Mouse (Mus musculus) spleen, embryonic (tissue): ENCODE measurements around the gene Abca2.

Experiments used
- CTCF ChIA-PET: fragments of 350-600 bp; sonication (Branson Sonifier 250); formaldehyde crosslinking; loops from one replicate; lab custom pipeline; 2022; lab: Charles Lee

Abca2 gene

DNA sequence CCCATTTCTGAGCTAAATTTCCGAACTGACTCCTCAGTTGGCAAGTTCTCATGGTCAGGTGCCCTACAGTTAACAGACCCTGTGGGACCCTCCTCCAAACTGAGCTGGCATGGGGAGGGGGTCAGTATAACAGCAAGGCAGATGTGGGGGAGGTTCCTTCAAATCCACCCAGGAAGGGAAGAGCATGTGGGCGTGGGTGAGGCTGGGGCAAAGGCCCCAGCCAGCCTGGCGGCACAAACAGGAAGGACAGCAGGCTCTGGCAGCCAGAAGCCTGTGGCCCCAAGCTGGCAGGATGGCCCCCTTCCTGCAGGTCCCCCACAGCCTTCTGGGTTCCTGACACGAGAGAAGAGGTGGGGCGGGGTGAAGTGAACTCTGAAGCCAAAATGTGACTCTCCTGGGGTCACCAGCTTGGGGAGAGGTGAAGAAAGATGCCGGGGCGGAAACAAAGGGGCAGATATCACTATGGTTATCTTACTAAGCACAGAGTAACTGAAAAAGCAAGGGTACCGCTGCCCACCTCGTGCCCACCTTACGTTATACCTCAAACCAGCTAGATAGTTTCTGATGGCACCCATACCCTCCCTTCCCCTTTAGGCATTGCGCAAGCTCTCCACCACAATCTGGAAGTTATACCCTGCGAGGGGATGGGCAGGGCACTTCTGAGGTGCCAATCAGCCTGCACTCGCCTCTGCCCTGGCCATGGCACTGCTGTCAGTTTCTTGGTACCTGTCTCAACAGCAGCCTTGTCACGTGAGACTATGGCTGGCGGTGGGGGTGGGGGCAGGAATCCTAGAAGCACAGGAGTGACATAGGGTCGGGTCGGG is 5.7 kb upstream of the Abca2 start, which contains the start of gene Fut7:
TSS of gene Fut7 (plus strand) at position 681 of the 824 bp plus-strand sequence.
- CTCF ChIA-PET = interaction anchor here (0.5 to 2.0 kb wide), 6 partner anchors 22 to 650 kb away, joined by 3 to 6 read pairs (median 4); partner anchors contain the start of gene Uap1l1

DNA sequence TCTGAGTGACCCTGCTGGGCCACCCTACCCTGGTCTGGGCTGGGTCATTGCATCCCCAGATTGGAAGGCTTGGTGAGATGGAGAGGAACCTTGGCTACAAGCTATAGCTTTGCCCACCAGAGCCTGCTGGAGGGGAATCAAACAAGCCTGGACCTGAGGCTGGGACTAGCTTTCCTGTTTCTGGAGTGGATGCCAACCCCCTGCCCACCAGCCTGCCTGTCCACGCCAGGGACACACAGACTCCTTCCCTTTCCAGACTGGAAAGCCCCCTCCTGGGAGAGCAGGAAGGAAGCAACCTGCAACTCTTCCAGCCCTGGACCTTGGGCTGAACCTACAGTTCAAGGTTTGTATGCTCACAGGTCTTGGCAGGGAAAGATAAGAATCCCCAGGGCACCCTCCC is 4.9 kb upstream of the Abca2 start:
- CTCF ChIA-PET = interaction anchor here (0.6 to 2.0 kb wide), 3 partner anchors 46 to 59 kb away, joined by 3 to 6 read pairs (median 3); partner anchors contain the start of genes Ptgds and Uap1l1

DNA sequence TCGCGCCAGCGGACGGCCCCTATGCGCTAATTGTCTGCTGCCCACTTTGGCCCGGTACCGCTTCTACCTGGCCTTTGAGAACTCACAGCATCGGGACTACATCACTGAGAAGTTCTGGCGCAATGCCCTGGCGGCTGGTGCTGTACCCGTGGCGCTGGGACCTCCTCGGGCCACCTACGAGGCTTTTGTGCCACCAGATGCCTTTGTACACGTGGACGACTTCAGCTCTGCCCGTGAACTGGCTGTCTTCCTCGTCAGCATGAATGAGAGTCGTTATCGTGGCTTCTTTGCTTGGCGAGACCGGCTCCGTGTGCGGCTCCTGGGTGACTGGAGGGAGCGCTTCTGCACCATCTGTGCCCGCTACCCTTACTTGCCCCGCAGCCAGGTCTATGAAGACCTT is 3.0 kb upstream of the Abca2 start:
- CTCF ChIA-PET = interaction anchor here (1.3 kb wide), 1 partner anchor 41 kb away, joined by 3 read pairs; no protein-coding TSS in a partner anchor

DNA sequence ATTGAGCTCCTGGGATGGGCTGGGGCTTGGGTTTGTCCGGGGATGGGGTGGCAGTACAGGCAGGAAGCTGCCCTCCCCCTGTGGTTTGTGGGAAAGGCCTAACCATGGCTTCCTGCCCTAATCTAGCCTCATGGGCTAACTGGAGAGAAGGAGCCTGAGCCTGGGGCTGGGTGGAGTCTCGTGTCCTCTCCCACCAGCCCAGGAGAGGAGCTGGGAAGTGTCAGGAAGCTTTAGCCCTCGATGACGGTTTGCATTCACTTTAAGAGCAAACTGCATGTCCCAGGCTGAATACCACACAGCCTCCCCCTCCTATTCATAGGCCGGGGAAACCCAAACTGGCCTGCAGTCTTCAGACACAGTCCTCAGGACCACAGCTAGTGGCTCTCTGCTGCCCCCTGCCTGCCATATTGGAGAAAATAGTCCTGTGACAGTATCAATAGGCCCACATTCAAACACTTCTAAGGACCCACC is 1.7 kb upstream of the Abca2 start:
- CTCF ChIA-PET = interaction anchor here (0.7 kb wide), 1 partner anchor 21 kb away, joined by 4 read pairs; no protein-coding TSS in a partner anchor

DNA sequence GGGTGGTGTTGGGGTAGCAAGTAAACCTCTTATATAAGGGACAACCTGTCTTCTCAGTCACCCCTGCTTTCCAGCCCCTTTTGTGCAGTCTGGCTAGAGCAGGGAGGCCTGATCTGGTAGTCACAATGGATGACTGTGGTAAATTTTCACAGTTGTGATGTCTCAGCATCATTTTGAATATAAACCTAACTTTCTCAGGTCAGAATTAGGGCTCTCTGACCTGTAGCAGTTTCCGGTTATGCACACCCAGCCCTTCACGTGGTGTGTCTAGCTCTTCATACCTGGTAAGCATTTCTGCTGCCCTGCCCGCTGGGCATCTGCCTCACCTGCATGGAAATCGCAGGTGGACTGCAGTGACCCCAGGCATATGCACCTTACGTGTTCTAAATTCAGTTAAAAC is 1.2 kb upstream of the Abca2 start:
- CTCF ChIA-PET = interaction anchor here (0.7 kb wide), 1 partner anchor 22 kb away, joined by 4 read pairs; no protein-coding TSS in a partner anchor

DNA sequence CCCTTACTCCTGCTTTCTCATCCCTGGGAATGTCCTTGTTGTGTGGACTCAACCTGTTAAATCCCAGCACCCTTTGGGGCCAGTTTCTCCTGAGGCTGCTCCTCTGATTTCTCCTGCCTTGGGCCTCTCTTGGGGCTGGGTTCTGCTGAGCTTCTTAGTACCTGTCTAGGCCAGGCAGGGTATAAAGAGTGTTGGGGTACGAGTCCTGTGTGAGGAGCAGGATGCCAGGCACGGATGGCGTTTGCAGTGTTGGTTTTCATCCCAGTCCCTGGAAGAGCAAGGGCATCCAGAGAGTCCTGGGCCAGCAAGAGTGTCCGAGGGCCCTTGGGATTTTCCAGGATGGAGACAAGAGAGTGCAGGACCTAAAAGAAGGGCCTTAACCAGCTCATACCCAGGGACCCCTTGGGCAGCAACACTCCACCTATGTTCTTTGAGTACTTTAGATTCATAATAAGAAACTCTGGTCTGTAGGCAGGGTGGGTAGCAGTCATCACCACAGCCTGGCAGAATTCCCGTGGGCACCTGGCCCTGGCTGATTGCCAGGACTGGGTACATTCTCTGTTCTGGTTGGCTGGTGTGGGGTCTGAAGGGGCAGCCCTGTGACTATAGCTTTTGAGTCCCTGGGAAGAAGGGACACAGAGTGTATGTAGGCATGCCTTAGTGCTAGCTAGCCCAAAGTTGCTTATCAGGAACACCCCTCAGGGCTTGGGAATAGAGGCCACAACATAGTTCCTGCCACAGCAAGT is 1.1 kb downstream of the Abca2 start:
- CTCF ChIA-PET = no interaction called here

DNA sequence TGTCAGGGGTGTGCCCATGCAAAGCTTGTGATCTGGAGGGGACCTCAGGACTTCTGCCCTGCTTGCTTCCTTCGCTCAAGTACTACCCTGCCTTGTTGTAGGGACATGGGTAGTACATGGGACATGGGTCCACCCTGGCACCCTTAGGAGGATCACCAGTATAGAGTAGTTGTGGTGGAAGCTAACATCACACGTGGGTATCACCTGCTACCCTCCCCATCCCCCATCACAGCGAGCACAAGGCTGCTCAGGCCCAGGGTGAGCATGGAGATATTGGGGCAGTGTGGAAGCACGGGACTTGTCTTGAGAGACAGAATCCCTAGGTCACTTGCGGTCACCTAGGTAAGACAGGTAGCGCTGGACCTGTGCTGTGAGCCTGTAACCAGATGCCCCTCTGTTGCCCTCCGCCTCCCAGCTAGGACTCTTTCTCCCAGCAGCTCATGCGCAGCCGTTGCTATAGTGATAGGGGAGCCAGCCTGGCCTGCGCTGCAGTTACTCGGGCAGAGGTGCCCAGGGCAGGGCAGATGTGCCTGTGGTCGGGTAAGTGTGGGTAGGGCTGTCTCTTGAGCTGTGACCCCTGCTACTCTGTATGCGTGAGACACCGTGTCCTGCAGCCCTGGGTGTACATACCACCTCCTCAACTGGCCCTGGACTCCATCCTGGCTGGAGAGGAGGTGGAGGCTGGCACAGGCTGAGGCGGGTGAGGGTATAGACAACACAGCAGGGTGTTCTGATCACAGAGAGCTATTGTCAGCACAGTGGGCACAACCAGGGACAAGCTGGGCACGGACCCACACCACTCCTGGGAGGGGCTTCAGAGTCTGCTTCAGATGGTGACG is 2.1 kb downstream of the Abca2 start:
- CTCF ChIA-PET = no interaction called here

DNA sequence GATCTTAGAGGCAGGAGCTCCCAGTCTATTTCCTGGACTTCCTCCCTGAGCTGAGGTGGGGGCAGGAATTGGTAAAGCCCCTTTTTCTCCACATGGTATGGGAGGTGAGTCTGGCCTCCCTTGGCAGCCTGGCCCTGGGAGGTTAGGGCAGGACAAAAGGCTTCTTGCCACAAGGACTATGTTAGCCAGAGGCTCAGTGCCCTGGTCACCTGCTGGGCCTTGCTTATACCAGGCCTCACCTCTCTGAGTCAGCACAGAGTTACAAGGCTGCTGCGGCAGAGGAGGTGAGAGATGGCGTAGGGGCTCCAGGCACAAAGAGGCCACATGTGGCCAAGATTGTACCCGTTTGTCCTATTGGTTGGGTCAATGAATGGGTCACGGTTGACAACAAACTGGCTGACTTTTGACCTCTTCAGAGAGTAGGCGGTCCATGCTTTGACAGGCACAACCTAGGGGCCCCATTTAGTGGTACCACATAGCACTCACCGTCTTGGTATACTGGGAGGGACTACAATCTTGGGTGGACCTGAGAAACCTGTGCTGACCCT is 2.9 kb downstream of the Abca2 start:
- CTCF ChIA-PET = no interaction called here

DNA sequence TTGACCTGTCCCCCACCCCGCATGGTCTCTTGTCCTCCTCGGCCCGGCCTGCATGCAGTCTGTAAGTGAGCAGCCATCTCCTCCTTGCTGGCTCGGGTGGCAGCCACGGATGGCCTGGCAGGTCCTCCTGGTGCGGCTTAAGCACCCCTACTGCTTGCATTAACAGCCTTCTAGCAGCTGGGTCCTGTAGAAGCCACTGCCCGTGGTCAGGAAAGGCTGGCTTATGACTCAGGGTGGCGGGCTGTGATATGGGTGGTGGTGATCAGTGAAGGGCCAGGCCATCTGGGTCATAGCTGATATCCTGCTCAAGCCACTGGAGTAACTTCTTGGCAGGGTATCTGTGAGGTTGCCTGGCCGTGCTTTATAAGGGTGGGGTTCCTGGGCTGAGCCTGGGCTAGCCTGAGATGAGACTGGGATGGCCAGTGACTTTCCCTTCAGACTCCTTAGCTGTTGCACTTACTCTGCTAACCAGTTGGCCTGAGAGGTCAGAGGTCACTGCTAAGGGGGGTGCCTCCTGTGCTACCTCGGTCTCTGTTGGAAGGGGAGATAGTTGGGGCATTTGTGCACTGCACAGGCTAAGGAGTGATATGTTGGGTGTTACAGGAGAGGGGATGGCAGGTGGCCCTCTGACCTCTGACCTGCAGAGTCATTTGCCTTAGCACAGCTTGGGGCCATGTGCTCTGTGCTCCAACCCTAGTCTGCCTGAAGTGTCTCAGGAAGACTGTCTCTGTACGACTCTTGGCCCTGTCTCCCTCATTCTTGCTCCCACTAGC is 4.0 kb downstream of the Abca2 start:
- CTCF ChIA-PET = no interaction called here

DNA sequence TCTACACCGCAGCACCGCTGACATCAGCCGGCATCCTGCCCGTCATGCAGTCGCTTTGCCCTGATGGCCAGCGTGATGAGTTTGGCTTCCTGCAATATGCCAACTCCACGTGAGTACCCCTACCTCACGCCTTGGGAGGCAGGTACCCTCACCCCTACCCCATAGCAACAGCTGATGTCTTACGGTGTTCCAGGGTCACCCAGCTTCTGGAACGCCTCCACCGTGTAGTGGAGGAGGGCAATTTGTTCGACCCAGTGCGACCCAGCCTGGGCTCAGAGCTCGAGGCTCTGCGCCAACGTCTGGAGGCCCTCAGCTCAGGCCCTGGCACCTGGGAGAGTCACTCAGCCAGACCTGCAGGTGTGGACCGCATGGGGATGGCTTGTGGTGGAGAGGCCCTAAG is 4.6 kb downstream of the Abca2 start:
- CTCF ChIA-PET = no interaction called here

DNA sequence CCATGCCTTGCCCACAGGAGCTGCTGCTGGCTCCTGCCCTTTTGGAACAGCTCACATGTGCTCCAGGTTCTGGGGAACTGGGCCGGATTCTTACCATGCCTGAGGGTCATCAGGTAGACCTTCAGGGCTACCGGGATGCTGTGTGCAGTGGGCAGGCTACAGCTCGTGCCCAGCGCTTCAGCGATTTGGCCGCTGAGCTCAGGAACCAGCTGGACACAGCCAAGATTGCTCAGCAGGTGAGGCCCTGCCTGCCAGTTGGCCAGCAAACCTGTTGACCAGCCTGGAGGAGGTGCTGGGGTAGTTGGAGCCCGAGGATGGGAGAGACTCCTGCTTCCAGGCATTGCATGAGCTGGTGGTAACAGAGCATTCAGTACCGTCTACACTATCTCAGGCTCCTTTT is 5.8 kb downstream of the Abca2 start:
- CTCF ChIA-PET = no interaction called here

DNA sequence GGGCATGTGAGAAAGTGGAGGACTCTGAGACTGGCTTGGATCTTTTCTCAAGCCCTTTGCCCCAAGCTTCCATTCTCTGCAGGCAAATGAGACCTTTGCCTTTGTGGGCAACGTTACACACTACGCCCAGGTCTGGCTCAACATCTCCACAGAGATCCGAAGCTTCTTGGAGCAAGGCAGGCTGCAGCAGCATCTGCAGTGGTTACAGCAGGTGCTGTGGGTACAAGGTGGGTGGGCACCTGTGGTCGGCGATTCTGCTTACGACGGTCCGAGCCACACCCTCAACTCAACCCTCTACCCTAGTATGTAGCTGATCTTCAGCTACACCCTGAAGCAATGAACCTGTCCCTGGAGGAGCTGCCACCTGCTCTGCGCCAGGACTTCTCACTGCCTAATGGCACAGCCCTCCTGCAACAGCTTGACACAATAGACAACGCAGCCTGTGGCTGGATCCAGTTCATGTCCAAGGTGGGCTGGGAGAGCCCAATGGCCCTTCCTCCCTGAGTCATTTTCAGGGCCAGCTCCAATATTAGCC is 7.8 kb downstream of the Abca2 start:
- CTCF ChIA-PET = no interaction called here

DNA sequence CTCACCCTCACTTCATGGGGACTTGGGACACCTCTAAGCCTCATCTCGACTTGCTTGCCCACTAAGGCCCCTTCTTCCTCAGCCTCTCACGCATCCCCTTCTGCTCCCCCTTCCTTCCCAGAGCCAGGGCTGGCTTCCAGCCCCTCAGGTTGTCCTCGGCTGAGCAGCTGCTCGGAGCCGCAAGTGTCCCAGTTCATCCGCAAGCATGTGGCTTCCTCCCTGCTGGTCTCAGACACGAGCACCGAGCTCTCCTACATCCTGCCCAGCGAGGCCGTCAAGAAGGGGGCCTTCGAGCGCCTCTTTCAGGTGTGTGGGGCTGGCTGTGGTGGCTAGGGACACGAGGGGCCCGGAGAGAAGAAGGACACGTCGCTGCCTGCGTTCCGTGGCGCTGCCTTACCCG is 12.6 kb downstream of the Abca2 start:
- CTCF ChIA-PET = no interaction called here

DNA sequence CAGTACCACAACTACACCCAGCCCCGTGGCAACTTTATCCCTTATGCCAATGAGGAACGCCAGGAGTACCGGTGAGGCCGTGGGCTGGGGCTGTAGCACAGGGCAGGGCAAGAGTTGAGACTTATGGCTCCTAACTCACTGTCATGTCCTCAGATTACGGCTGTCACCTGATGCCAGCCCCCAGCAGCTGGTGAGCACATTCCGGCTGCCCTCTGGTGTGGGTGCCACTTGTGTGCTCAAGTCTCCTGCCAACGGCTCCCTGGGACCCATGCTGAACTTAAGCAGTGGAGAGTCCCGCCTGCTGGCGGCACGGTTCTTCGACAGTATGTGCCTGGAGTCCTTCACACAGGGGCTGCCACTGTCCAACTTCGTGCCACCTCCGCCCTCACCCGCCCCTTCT is 14.2 kb downstream of the Abca2 start:
- CTCF ChIA-PET = no interaction called here

DNA sequence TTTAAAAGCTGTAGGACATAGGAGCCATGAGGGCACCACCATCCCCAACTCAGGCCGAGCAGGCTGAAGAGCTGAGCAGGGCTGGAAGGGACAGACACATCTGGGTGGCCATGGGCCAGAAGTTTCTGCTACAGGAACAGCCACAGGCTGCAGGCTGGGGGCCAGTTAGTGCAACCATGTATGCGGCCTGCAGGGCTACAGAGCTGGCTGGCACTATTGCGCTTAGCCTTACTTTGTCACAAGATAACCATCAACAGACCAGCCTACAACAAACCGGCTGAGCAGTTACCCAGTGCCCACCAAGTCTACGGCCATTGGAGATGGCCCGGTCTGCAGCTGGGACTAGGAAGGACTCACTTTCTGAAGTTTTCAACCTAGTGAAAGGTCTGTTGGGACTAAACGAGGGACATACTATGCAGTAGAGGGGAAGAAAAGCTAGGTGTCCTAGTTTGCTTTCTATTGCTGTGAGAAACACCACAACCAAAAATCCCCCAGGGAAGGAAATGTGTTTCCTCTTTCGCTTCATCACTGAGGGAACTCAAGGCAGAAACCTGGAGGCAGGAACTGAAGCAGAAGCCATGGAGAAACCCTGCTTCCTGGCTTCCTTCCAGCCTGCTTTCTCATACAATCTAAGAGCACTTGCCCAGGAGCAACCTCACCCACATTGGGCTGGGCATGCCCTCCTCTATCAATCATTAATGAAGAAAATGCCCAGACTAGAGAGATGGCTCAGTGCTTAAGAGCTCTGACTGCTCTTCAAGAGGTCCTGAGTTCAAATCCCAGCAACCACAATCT is 22.5 kb downstream of the Abca2 start:
- CTCF ChIA-PET = interaction anchor here (0.5 kb wide), 1 partner anchor 103 kb away, joined by 7 read pairs; no protein-coding TSS in a partner anchor

DNA sequence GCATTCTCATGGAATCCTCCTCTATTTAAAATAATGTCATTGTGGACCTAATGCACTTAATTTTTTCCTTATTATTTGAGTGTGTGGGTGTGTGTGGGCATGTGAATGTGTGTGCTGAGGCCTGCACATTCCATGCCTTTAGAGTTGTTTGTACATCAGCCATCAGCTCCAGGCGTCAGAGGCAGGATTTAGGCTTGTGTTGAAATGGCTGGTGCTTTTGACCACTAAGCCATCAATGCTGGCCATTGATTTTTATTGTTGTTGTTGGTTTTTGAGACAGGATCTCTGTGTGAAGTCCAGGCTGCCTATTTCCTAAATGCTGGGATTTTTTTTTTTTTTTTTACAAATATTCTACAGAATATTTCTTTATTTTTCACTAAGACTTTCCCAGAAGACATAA is 24.4 kb downstream of the Abca2 start:
- CTCF ChIA-PET = interaction anchor here (0.6 to 0.7 kb wide), 2 partner anchors 92 to 121 kb away, joined by 6 to 9 read pairs; partner anchors contain the start of gene Mamdc4

DNA sequence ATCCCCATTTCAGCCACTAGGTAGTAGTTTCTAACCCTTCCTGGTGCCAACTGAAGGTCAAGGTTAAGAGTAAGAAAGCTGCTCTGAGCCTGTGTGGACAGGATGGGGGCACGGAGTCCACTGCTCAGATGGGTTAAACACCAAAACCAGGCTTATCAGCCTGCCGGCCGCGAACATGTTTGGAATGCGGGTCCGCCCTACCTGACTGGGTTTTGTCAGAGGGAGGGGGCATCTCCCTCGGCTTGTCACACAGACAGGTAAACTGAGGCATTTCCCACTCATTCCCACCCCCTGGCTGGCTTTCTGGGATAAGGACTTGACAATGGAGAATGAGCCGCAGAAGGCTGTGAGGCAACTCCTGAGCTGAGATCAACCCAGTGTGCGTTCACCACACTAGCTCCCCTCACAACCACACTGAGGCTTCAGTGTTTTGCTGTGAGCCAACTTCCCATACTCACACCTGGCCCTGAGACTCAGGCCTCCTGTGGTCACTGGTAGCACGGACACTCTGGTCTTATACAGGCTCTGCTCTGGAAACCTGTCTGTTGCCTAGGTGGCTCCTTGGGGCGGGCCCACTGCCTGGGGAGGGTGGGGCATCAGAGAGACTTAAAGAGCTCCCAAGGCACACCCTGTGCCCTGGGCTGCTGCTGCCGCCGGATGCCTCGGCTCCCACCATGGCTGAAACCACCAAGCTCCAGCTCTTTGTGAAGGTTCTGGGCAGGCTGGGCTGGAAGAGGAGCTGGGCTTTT is 27.9 kb downstream of the Abca2 start, which contains the start of gene Clic3:
TSS of gene Clic3 (plus strand) at position 634 of the 749 bp plus-strand sequence.
- CTCF ChIA-PET = interaction anchor here (0.6 kb wide), 1 partner anchor 16 kb away, joined by 3 read pairs; no protein-coding TSS in a partner anchor
